ENCODE assay signal across 8 mouse cellular contexts in the genomic region with DNA sequence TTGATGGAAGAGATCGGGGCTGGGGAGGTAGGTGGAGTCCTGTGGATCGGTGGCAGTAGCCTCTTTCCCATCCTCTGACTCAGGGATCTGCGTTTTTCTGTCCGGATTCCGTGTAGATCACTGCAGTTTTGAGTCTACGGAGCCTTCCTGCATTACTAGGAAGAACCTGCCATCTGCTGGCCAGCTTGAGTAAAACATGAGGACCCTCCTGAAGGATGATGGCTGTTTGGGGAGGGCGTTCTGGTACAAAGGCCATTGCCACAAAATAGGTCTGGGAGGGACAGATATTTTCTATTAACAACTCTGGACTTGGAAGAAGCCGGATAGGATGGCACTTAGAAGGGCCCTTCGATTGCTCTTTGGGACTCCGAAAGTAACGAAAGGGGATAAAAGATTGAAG. TPM values are rescaled to one million over a fixed set of nuclear protein-coding genes. Genes with fewer than 3 reads are reported as not detected.
DNase-seq lines count a peak whose midpoint lies in the region; ATAC-seq and TF ChIP-seq lines count a peak whose summit lies in the region.

No protein-coding gene starts in this region.

- no peaks in the 10 kb centered on the region for H3K9me3 ChIP-seq in embryonic facial prominence, embryonic 15.5 days (replicated peaks)
- H3K9me3 ChIP-seq in heart, embryonic 10.5 days = no peaks in the 10 kb centered on the region
- H3K9me3 ChIP-seq in kidney, embryonic 14.5 days (ENCODE audit: control insufficient read depth, low read length) = no peaks in the 10 kb centered on the region
- H3K9me3 ChIP-seq in limb, embryonic 15.5 days = no peaks in the 10 kb centered on the region
- H3K9me3 ChIP-seq in midbrain, postnatal 0 days (ENCODE audit: low read length) = no peaks in the 10 kb centered on the region

- WGBS in embryonic facial prominence, embryonic 15.5 days = 3% methylated on average over 11 of the region's 11 CpGs
- 5% methylated on average over 11 of the region's 11 CpGs for WGBS in heart, embryonic 10.5 days
- WGBS in kidney, embryonic 14.5 days = 8% methylated on average over 11 of the region's 11 CpGs
- 5% methylated on average over 11 of the region's 11 CpGs for WGBS in limb, embryonic 15.5 days
- 4% methylated on average over 11 of the region's 11 CpGs for WGBS in midbrain, postnatal 0 days

- no peaks in the 10 kb centered on the region for H3K27me3 ChIP-seq in embryonic facial prominence, embryonic 15.5 days
- H3K27me3 ChIP-seq in heart, embryonic 10.5 days (ENCODE audit: insufficient read depth, poor library complexity, severe bottlenecking) = 0 out of 2 replicates have a peak, but pooled peaks cover 4% of the 10 kb centered on the region
- no peaks in the 10 kb centered on the region for H3K27me3 ChIP-seq in kidney, embryonic 14.5 days (ENCODE audit: control insufficient read depth, insufficient read depth, low read length)
- no peaks in the 10 kb centered on the region for H3K27me3 ChIP-seq in limb, embryonic 15.5 days
- H3K27me3 ChIP-seq in midbrain, postnatal 0 days (ENCODE audit: insufficient read depth, low read length) = no peaks in the 10 kb centered on the region

- no peak overlapping the region for H3K27ac ChIP-seq in bone marrow macrophage, adult 2 months (ENCODE audit: insufficient read depth, low read depth, low read length)
- H3K27ac ChIP-seq in embryonic facial prominence, embryonic 15.5 days (replicated peaks) = 0 out of 2 replicates have a peak overlapping the region, but pooled peaks have one; percentile 60
- H3K27ac ChIP-seq in heart, embryonic 10.5 days = no peak overlapping the region
- H3K27ac ChIP-seq in kidney, embryonic 14.5 days (ENCODE audit: low read depth, low read length) = no peak overlapping the region
- no peak overlapping the region for H3K27ac ChIP-seq in limb, embryonic 15.5 days
- 0 out of 2 replicates have a peak overlapping the region, but pooled peaks have one; percentile 38 for H3K27ac ChIP-seq in midbrain, postnatal 0 days (ENCODE audit: low read depth, low read length)

- ATAC-seq in embryonic facial prominence, embryonic 15.5 days (ENCODE audit: insufficient number of reproducible peaks, low FRiP score, low TSS enrichment, low read depth) = 0 out of 2 replicates have a peak, but pooled peaks have one; percentile 52
- peak; percentile 79 for ATAC-seq in kidney, embryonic 14.5 days (ENCODE audit: low FRiP score, low TSS enrichment)
- ATAC-seq in limb, embryonic 15.5 days (ENCODE audit: insufficient number of reproducible peaks, low FRiP score, low TSS enrichment, low read depth) = no peak
- peak; percentile 75 for ATAC-seq in midbrain, postnatal 0 days (ENCODE audit: low FRiP score)

- peak; percentile 73 to 78 for DNase-seq in B cell, adult 2 months
- DNase-seq in heart, embryonic 10.5 days (ENCODE audit: low spot score) = peak; percentile 89
- DNase-seq in midbrain, postnatal 0 days (ENCODE audit: low spot score) = peak; percentile 94
- DNase-seq in spleen, postnatal 10 days (ENCODE audit: low spot score in 2 of 2) = peak; percentile 46 to 81

- no peaks in the 10 kb centered on the region for H3K4me1 ChIP-seq in bone marrow macrophage, adult 2 months (ENCODE audit: control insufficient read depth, insufficient read depth, low read length)
- peaks cover 4% of the 10 kb centered on the region; the same call in 1 of the 2 replicates for H3K4me1 ChIP-seq in embryonic facial prominence, embryonic 15.5 days
- no peaks in the 10 kb centered on the region for H3K4me1 ChIP-seq in heart, embryonic 10.5 days
- no peaks in the 10 kb centered on the region for H3K4me1 ChIP-seq in kidney, embryonic 14.5 days (ENCODE audit: control insufficient read depth, insufficient read depth, low read length)
- H3K4me1 ChIP-seq in limb, embryonic 15.5 days = no peaks in the 10 kb centered on the region; the same call in 1 of the 2 replicates
- H3K4me1 ChIP-seq in midbrain, postnatal 0 days (ENCODE audit: insufficient read depth, low read length) = no peaks in the 10 kb centered on the region

- H3K9ac ChIP-seq in embryonic facial prominence, embryonic 15.5 days = no peak overlapping the region
- H3K9ac ChIP-seq in kidney, embryonic 14.5 days (ENCODE audit: low read depth, low read length) = no peak overlapping the region
- H3K9ac ChIP-seq in limb, embryonic 15.5 days = no peak overlapping the region
- H3K9ac ChIP-seq in midbrain, postnatal 0 days (replicated peaks; ENCODE audit: low read length, poor library complexity, severe bottlenecking) = peak overlapping the region; percentile 56

- peak overlapping the region; percentile 58; the same call in 1 of the 2 replicates for H3K4me3 ChIP-seq in bone marrow macrophage, adult 2 months (ENCODE audit: insufficient read depth, low read length)
- H3K4me3 ChIP-seq in embryonic facial prominence, embryonic 15.5 days (replicated peaks) = peak overlapping the region; percentile 46
- peak overlapping the region; percentile 60 for H3K4me3 ChIP-seq in heart, embryonic 10.5 days
- peak overlapping the region; percentile 38 for H3K4me3 ChIP-seq in kidney, embryonic 14.5 days (ENCODE audit: low read length)
- peak overlapping the region; percentile 41 for H3K4me3 ChIP-seq in limb, embryonic 15.5 days
- peak overlapping the region; percentile 43 for H3K4me3 ChIP-seq in midbrain, postnatal 0 days (ENCODE audit: low read depth, low read length)

- no peak for TF ChIP-seq POLR2A in bone marrow macrophage, adult 2 months (IDR thresholded peaks at IDR 0.05; ENCODE audit: borderline replicate concordance, low read depth, low read length)

- peak; percentile 67 for TF ChIP-seq CTCF in bone marrow macrophage, adult 2 months (IDR thresholded peaks at IDR 0.05; ENCODE audit: low read depth, low read length)
- TF ChIP-seq CTCF in midbrain, postnatal 0 days (IDR thresholded peaks at IDR 0.05) = peak; percentile 91

- H3K36me3 ChIP-seq in embryonic facial prominence, embryonic 15.5 days = no peaks in the 10 kb centered on the region
- H3K36me3 ChIP-seq in heart, embryonic 10.5 days = no peaks in the 10 kb centered on the region
- no peaks in the 10 kb centered on the region for H3K36me3 ChIP-seq in kidney, embryonic 14.5 days (ENCODE audit: control insufficient read depth, insufficient read depth, low read length)
- H3K36me3 ChIP-seq in limb, embryonic 15.5 days = no peaks in the 10 kb centered on the region
- H3K36me3 ChIP-seq in midbrain, postnatal 0 days (ENCODE audit: insufficient read depth, low read length) = no peaks in the 10 kb centered on the region

- H3K4me2 ChIP-seq in embryonic facial prominence, embryonic 15.5 days (replicated peaks) = peak overlapping the region; percentile 73
- H3K4me2 ChIP-seq in kidney, embryonic 14.5 days (replicated peaks; ENCODE audit: low read depth, low read length) = peak overlapping the region; percentile 50
- peak overlapping the region; percentile 73 for H3K4me2 ChIP-seq in limb, embryonic 15.5 days
- peak overlapping the region; percentile 59 for H3K4me2 ChIP-seq in midbrain, postnatal 0 days (ENCODE audit: low read depth, low read length, poor library complexity, severe bottlenecking)

RNA-seq across cellular contexts. Expression of a gene that starts 4.6 kb away (rescaled TPM):
- not detected in 2 replicates for polyA plus RNA-seq in bone marrow macrophage, adult 2 months (2012; ENCODE audit: insufficient read depth, insufficient read length, missing spikeins)
- polyA plus RNA-seq in embryonic facial prominence, embryonic 15.5 days (2015; fragmentation: Nextera tagmentation; extraction: Ambion mirVana) = 0.41 and 0.51 TPM in 2 replicates
- not detected in 2 replicates for polyA plus RNA-seq in heart, embryonic 10.5 days (2016; fragmentation: Nextera tagmentation; extraction: Ambion mirVana)
- polyA plus RNA-seq in kidney, embryonic 14.5 days (2014; fragmentation: Nextera tagmentation; extraction: Ambion mirVana) = 0.08 and 0.11 TPM in 2 replicates
- polyA plus RNA-seq in limb, embryonic 15.5 days (2015; fragmentation: Nextera tagmentation; extraction: Ambion mirVana) = 0.19 and 0.20 TPM in 2 replicates
- 0.11 and 0.61 TPM in 2 replicates for total RNA-seq in midbrain, postnatal 0 days (2014; rRNA removed)
- polyA plus RNA-seq in midbrain, postnatal 0 days (2015; fragmentation: Nextera tagmentation; extraction: Ambion mirVana) = 0.12 and 0.18 TPM in 2 replicates

RNA-seq across cellular contexts. Expression of a gene that starts 38.7 kb away (rescaled TPM):
- 27.8 and 31.1 TPM in 2 replicates for polyA plus RNA-seq in bone marrow macrophage, adult 2 months (2012; ENCODE audit: insufficient read depth, insufficient read length, missing spikeins)
- polyA plus RNA-seq in embryonic facial prominence, embryonic 15.5 days (2015; fragmentation: Nextera tagmentation; extraction: Ambion mirVana) = 50.6 and 54.2 TPM in 2 replicates
- 58.1 and 66.4 TPM in 2 replicates for polyA plus RNA-seq in heart, embryonic 10.5 days (2016; fragmentation: Nextera tagmentation; extraction: Ambion mirVana)
- polyA plus RNA-seq in kidney, embryonic 14.5 days (2014; fragmentation: Nextera tagmentation; extraction: Ambion mirVana) = 38.0 and 54.8 TPM in 2 replicates
- 53.3 and 56.3 TPM in 2 replicates for polyA plus RNA-seq in limb, embryonic 15.5 days (2015; fragmentation: Nextera tagmentation; extraction: Ambion mirVana)
- 51.2 and 55.2 TPM in 2 replicates for total RNA-seq in midbrain, postnatal 0 days (2014; rRNA removed)
- polyA plus RNA-seq in midbrain, postnatal 0 days (2015; fragmentation: Nextera tagmentation; extraction: Ambion mirVana) = 62.5 TPM in 2 replicates

Comparison
In these comparisons a context has a peak if more than half of its experiments do, and no peak if none do; other contexts are left out.
1. H3K27ac ChIP-seq: peak in embryonic facial prominence, embryonic 15.5 days (single experiment) and midbrain, postnatal 0 days (single experiment); none in bone marrow macrophage, adult 2 months (single experiment), heart, embryonic 10.5 days (single experiment), kidney, embryonic 14.5 days (single experiment) and limb, embryonic 15.5 days (single experiment).
2. Peak in every context shown above with its lines, with median percentiles within 50 percentile points of each other: DNase-seq, H3K4me3 ChIP-seq and H3K4me2 ChIP-seq.